8 mouse cellular contexts compared by ENCODE assay signal in genomic region chr2:165986921-165987453, GRCm38 (mm10). TPM values are rescaled to one million over a fixed set of nuclear protein-coding genes. Genes with fewer than 3 reads are reported as not detected.
DNase-seq lines count a peak whose midpoint lies in the region; ATAC-seq lines count a peak whose summit lies in the region.

No protein-coding gene starts in this region.

- H3K4me2 ChIP-seq in hindbrain, embryonic 14.5 days (replicated peaks) = peak overlapping the region; percentile 64

- H3K27ac ChIP-seq in hindbrain, embryonic 14.5 days = peak overlapping the region; percentile 75

- H3K9me3 ChIP-seq in hindbrain, embryonic 14.5 days (ENCODE audit: control insufficient read depth, low read length) = no peaks in the 10 kb centered on the region

- peak overlapping the region; percentile 35 for H3K4me3 ChIP-seq in hindbrain, embryonic 14.5 days (replicated peaks; ENCODE audit: low read length)

- H3K4me1 ChIP-seq in hindbrain, embryonic 14.5 days (replicated peaks; ENCODE audit: control insufficient read depth, insufficient read depth, low read length) = no peaks in the 10 kb centered on the region

- peak; percentile 92 for DNase-seq in NIH3T3 (ENCODE audit: low read depth)
- DNase-seq in cerebellum, postnatal 25 days = peak; percentile 48 to 61
- peak; percentile 83 for DNase-seq in gastrocnemius, adult 18-20 months (ENCODE audit: low spot score)
- DNase-seq in hindbrain, embryonic 14.5 days (ENCODE audit: low spot score) = peak; percentile 66
- DNase-seq in left cerebral cortex, adult 8-10 months (ENCODE audit: low spot score in 2 of 2) = peak; percentile 41 to 64
- peak; percentile 73 to 83 for DNase-seq in lung, postnatal 4 days
- peak; percentile 74 for DNase-seq in retina, postnatal 1 day
- peak; percentile 25 for DNase-seq in urinary bladder, postnatal 10 days (ENCODE audit: low spot score)

- ATAC-seq in hindbrain, embryonic 14.5 days (ENCODE audit: low FRiP score) = peak; percentile 53; the same call in 1 of the 2 replicates

- peak overlapping the region; percentile 56 for H3K9ac ChIP-seq in hindbrain, embryonic 14.5 days

- H3K27me3 ChIP-seq in hindbrain, embryonic 14.5 days (ENCODE audit: control insufficient read depth, insufficient read depth, low read length) = no peaks in the 10 kb centered on the region

- 2% methylated on average over 21 of the region's 23 CpGs for WGBS in hindbrain, embryonic 14.5 days

- H3K36me3 ChIP-seq in hindbrain, embryonic 14.5 days (replicated peaks; ENCODE audit: control insufficient read depth, insufficient read depth) = no peaks in the 10 kb centered on the region

RNA-seq across cellular contexts. Expression of gene Ncoa3, which starts 5.4 kb away (rescaled TPM):
- total RNA-seq in gastrocnemius, adult 18-20 months (2021) = 10 to 100 TPM; 14.6 to 20.4 TPM
- 15.5 and 18.1 TPM in 2 replicates for polyA plus RNA-seq in hindbrain, embryonic 14.5 days (2014; fragmentation: Nextera tagmentation; extraction: Ambion mirVana)
- 10 to 100 TPM; 33.3 to 35.9 (median 34.5) TPM for total RNA-seq in left cerebral cortex, adult 8-10 months (2022)

Comparison
In these comparisons a context has a peak if more than half of its experiments do, and no peak if none do; other contexts are left out.
1. Peak in every context shown above with its lines: DNase-seq, ATAC-seq, H3K4me3 ChIP-seq and H3K27ac ChIP-seq.
2. DNase-seq: peak in every context shown above with its lines; median percentile 92 in NIH3T3; 83 in gastrocnemius, adult 18-20 months; 78 in lung, postnatal 4 days; 74 in retina, postnatal 1 day; 66 in hindbrain, embryonic 14.5 days; 54 in cerebellum, postnatal 25 days; 52 in left cerebral cortex, adult 8-10 months; 25 in urinary bladder, postnatal 10 days.